Mouse (Mus musculus) forebrain, embryonic 15.5 days (tissue): ENCODE results near the gene Gnl1. TPM values are rescaled to one million over a fixed set of nuclear protein-coding genes. Genes with fewer than 3 reads are reported as not detected.
"Not testable (repeated sequence)": the region's sequence is repeated elsewhere in the genome, so short reads cannot be mapped to it uniquely, and the experiment has no call there.

Source experiments
- ATAC-seq: fragments of 200-750 bp; cut with Nextera tagmentation; replicated peaks from 2 replicates; pipeline ENCODE4 v1.8.0; 2017; ENCODE audit warnings: mild to moderate bottlenecking, moderate TSS enrichment, moderate library complexity
- H3K27ac ChIP-seq: fragments of 300-500 bp; sonication (generic); replicated peaks from 2 replicates; pipeline ENCODE4 v1.5.1; 2015; ENCODE audit warnings: mild to moderate bottlenecking, inconsistent platforms
- H3K27me3 ChIP-seq: fragments of 300-500 bp; sonication (generic); 2 replicates; pipeline ENCODE4 v1.6.1; 2015; ENCODE audit warnings: inconsistent platforms
- H3K36me3 ChIP-seq: fragments of 300-500 bp; sonication (generic); 2 replicates; pipeline ENCODE4 v1.6.1; 2015; ENCODE audit warnings: mild to moderate bottlenecking, inconsistent platforms
- H3K4me1 ChIP-seq: fragments of 300-500 bp; sonication (generic); 2 replicates; pipeline ENCODE4 v1.6.1; 2015; ENCODE audit warnings: inconsistent platforms
- H3K4me2 ChIP-seq: fragments of 300-500 bp; sonication (generic); replicated peaks from 2 replicates; pipeline ENCODE4 v1.6.1; 2015; ENCODE audit warnings: mild to moderate bottlenecking, inconsistent platforms
- H3K4me3 ChIP-seq: fragments of 300-500 bp; sonication (generic); 2 replicates; pipeline ENCODE4 v1.5.1; 2015; ENCODE audit warnings: mild to moderate bottlenecking, inconsistent platforms
- H3K9ac ChIP-seq: fragments of 300-500 bp; sonication (generic); replicated peaks from 2 replicates; pipeline ENCODE4 v1.6.1; 2015; ENCODE audit warnings: mild to moderate bottlenecking, inconsistent platforms
- H3K9me3 ChIP-seq: fragments of 300-500 bp; sonication (generic); 2 replicates; pipeline ENCODE4 v1.6.1; 2016; ENCODE audit warnings: inconsistent platforms
- WGBS: fragments of 180-500 bp; shearing (Covaris S2); methylation state at CpG from one replicate; pipeline ENCODE4 v1.1.7; 2015; ENCODE audit warnings: mixed read lengths; 5-methylcytosine and 5-hydroxymethylcytosine counted together
- microRNA counts: library from miRNA; unstranded; fragments of <30 nt; microRNA quantifications from one replicate; lab custom pipeline; 2016
- microRNA-seq: library from miRNA; unstranded; fragments of <30 nt; microRNA quantifications from one replicate; pipeline ENCODE4, GENCODE M21; 2016
- polyA plus RNA-seq: library from polyadenylated mRNA; unstranded; fragments of >200 nt; fragmentation: Nextera tagmentation; extraction: Ambion mirVana; gene quantifications from 2 replicates; pipeline ENCODE4 v1.2.1, GENCODE M21; 2015

Gene Gnl1
- polyA plus RNA-seq, 1 experiment from 2014 or later, result 59.2 TPM

- Histone ChIP-seq H3K4me3 (peak overlapping the region; percentile 49), H3K4me1 (0 out of 2 replicates have a peak, but pooled peaks cover 13% of the 10 kb centered on the region), H3K9ac (0 out of 2 replicates have a peak overlapping the region, but pooled peaks have one; percentile 4), H3K4me2 (peak overlapping the region; percentile 93)
- H3K27ac ChIP-seq, H3K36me3 ChIP-seq, H3K9me3 ChIP-seq, H3K27me3 ChIP-seq: not testable (repeated sequence)
- 43% methylated on average over 8 of the region's 8 CpGs for WGBS
- peak; percentile 15; the same call in 1 of the 2 replicates for ATAC-seq
Measured at GRCm38 (mm10) chr17:36030703-36031582, 51.3 kb downstream of the Gnl1 start.

DNA sequence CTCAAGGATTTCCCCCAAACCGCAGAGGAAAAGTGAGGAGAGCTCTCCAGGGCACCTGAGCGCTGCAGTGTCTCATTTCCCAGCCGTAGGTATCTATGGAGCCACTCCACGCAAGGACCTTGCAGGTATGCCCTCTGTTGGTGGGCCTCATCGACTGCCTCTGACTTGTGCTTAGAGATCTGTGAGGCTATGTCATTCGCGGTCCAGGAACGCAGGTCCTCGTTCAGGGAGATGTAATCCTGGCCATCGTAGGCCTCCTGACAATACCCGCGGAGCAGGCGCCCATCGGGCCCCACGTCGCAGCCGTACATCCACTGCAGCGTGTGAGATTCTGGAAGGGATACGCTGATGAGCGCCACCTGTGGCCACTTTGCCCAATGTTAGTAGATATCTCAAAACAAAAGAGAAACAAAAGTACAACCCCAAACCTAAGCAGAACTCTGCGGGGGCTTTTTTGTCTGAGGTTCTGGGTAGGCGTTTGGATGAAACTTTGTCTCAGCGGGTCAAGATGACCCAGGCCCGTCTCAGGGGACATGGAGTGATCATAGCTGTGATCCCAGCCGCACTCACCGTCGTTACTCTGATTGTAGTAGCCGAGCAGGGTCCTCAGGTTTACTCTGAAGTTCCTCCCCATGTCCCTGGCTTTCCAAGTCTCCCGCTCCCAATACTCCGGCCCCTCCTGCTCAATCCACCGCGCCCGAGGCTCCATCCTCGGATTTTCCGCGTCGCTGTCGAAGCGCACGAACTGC lies 52.1 kb downstream of the Gnl1 start:
- Histone ChIP-seq H3K4me2 (peak overlapping the region; percentile 93), H3K4me1 (0 out of 2 replicates have a peak, but pooled peaks cover 13% of the 10 kb centered on the region), H3K4me3 (peak overlapping the region; percentile 49), H3K9ac (peak overlapping the region; percentile 47)
- not testable (repeated sequence) for H3K9me3 ChIP-seq, H3K36me3 ChIP-seq, H3K27me3 ChIP-seq, H3K27ac ChIP-seq
- ATAC-seq, result peak; percentile 75
- under 1% methylated on average over 40 of the region's 40 CpGs for WGBS

DNA sequence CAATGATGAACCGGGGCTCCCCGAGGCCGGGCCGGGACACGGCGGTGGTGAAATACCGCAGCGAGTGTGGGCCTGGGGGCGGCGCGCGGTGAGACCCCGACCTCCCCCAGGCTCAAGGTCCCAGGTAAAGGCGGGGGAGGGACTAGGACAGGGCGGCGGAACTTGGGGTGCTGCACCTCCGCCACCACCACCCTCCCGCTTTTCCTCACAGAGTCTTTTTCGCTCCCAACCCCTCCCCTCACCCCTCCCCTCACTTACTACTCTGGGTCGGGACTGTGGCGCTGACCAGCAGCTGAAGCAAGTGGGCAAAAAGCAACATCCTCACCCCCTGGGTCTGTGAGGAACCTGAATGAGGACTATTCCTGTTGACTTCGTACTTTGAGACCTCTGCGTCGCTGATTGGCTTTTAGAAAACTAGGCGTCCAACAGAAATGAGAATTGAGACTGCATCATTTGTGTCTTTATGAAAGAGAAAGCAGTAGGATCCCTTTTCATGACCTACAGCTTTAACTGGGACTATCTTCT lies 52.8 kb downstream of the Gnl1 start, which contains the start of gene H2-T23:
Gene H2-T23 (minus strand): TSS at position 505 of the 525 bp plus-strand sequence.
- not testable (repeated sequence) for H3K36me3 ChIP-seq, H3K27me3 ChIP-seq, H3K27ac ChIP-seq, H3K9me3 ChIP-seq
- Histone ChIP-seq H3K4me1 (0 out of 2 replicates have a peak, but pooled peaks cover 13% of the 10 kb centered on the region), H3K9ac (peak within 1 kb of the TSS; percentile 47), H3K4me2 (peak within 1 kb of the TSS; percentile 93), H3K4me3 (peak within 1 kb of the TSS; percentile 49)
- peak; percentile 36 for ATAC-seq
- under 1% methylated on average over 25 of the region's 25 CpGs for WGBS

DNA sequence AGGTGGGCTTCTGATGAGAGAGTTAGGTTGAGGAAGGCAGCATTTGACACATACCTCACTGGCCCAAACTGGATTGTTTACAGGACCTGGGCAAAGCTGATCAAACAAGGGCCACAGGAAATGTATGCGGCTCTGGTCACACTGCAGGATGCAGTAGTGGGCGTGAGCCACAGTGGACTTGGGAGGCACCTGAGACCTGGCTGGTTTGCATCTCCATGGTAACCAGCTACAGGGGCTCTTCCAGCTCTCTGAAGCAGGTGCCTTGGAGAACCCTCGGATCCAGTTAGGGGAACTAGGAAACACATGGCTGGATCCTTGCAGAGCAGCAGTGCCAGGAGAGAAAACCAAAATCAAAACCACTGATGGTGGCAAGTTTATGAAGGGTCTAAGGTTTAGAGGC lies 54.9 kb downstream of the Gnl1 start:
- not testable (repeated sequence) for H3K9ac ChIP-seq, H3K36me3 ChIP-seq, H3K4me2 ChIP-seq, ATAC-seq, H3K27me3 ChIP-seq, H3K9me3 ChIP-seq, H3K4me3 ChIP-seq, H3K27ac ChIP-seq
- 0 out of 2 replicates have a peak, but pooled peaks cover 13% of the 10 kb centered on the region for H3K4me1 ChIP-seq
- WGBS, result 62% methylated on average over 3 of the region's 3 CpGs

DNA sequence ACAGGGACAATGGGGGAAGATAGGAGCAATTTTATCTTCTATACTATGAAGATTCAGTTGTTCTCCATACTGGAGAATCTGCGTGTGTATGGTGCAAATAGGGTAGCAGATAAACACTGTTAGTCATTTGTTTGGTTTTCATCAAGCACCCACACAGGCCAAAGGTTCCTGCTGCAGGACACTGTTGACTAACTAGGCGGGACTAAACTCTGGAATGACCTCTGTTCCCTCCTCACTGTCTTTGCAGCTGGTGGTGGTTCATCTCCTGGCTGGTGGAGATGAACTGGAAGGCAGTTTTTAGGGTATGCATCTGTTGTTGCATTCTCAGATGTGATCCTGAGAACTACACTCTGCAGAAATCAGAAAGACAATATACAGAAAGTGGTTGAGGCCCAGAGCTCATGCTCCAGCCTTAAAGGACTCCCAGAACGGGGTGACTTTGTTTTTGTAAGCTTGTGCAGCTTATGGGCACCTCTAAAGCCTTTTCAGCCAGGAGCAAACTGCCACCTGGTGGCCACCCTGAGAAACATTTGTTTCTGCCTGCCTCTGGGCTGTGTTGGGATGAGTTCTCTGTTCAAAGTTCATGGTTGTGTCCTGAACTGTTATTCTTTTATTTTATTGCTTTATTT lies 55.5 kb downstream of the Gnl1 start:
- not testable (repeated sequence) for H3K27me3 ChIP-seq, H3K9ac ChIP-seq, H3K36me3 ChIP-seq, H3K9me3 ChIP-seq, H3K4me2 ChIP-seq, ATAC-seq, H3K27ac ChIP-seq, H3K4me3 ChIP-seq
- 36% methylated on average over 3 of the region's 3 CpGs for WGBS
- H3K4me1 ChIP-seq, result 0 out of 2 replicates have a peak, but pooled peaks cover 13% of the 10 kb centered on the region

DNA sequence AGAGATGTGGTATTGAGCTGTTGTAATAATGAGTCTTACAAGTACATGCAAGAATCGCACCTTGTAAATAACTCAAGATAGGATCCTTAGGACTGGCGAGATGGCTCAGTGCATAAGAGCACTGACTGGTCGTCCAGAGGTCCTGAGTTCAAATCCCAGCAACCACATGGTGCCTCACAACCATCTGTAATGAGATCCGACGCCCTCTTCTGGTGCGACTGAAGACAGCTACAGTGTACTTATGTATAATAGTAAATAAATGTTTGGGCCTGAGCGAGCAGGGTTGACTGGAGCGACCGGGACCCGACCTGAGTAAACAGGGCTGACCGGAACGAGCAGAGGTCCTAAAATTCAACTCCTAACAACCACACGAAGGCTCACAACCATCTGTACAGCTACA lies 56.5 kb downstream of the Gnl1 start:
- not testable (repeated sequence) for H3K9me3 ChIP-seq, H3K9ac ChIP-seq, H3K36me3 ChIP-seq, ATAC-seq, H3K27me3 ChIP-seq, H3K4me2 ChIP-seq, H3K27ac ChIP-seq, H3K4me3 ChIP-seq
- 93% methylated on average over 13 of the region's 13 CpGs for WGBS
- H3K4me1 ChIP-seq, result 0 out of 2 replicates have a peak, but pooled peaks cover 13% of the 10 kb centered on the region

MicroRNAs within 50 kb of the gene (microRNA counts, 519-probe panel; counts per million panel counts)
- microRNA mmu-miR-877 (lab: Ali Mortazavi, UCI), result 1,996 counts per million, percentile 24 among the panel's probes with 10 or more counts

Small RNAs within 50 kb of the gene (microRNA-seq; reads per million reads assigned to microRNA genes)
- gene Mir877, result 83.7 reads per million, percentile 50 among the genes with 10 or more reads in this experiment

Other genes with a start within 250 kb of the Gnl1 start
- 7.3 and 8.1 TPM in 2 replicates for gene Ier3, start 158.2 kb upstream of the Gnl1 start, polyA plus RNA-seq
- gene Flot1, start 156.6 kb upstream of the Gnl1 start, polyA plus RNA-seq, result 68.3 and 75.1 TPM in 2 replicates
- gene Tubb5, start 141.5 kb upstream of the Gnl1 start, polyA plus RNA-seq, result 1,924 and 1,932 TPM in 2 replicates
- gene Mdc1, start 138.3 kb upstream of the Gnl1 start, polyA plus RNA-seq, result 11.7 TPM in 2 replicates
- 24.5 and 28.3 TPM in 2 replicates for gene Nrm, start 118.5 kb upstream of the Gnl1 start, polyA plus RNA-seq
- 20.8 and 21.9 TPM in 2 replicates for gene Ppp1r18, start 114.3 kb upstream of the Gnl1 start, polyA plus RNA-seq
- gene Dhx16, start 100.0 kb upstream of the Gnl1 start, polyA plus RNA-seq, result 36.3 and 38.0 TPM in 2 replicates
- 37.9 and 41.5 TPM in 2 replicates for gene 2310061I04Rik, start 82.4 kb upstream of the Gnl1 start, polyA plus RNA-seq
- gene Atat1, start 69.8 kb upstream of the Gnl1 start, polyA plus RNA-seq, result 421 and 435 TPM in 2 replicates
- 53.1 and 54.1 TPM in 2 replicates for gene Mrps18b, start 63.5 kb upstream of the Gnl1 start, polyA plus RNA-seq
- 51.5 and 53.9 TPM in 2 replicates for gene Ppp1r10, start 63.4 kb upstream of the Gnl1 start, polyA plus RNA-seq
- 88.3 and 90.3 TPM in 2 replicates for gene Abcf1, start 10.1 kb upstream of the Gnl1 start, polyA plus RNA-seq
- gene Prr3, start 385 bp downstream of the Gnl1 start, polyA plus RNA-seq, result 76.8 and 92.2 TPM in 2 replicates
- gene H2-T24, start 40.7 kb downstream of the Gnl1 start, polyA plus RNA-seq, result 5.4 and 5.8 TPM in 2 replicates
- gene H2-T23, start 53.0 kb downstream of the Gnl1 start, polyA plus RNA-seq, result 6.9 and 7.0 TPM in 2 replicates
- gene H2-T22, start 62.9 kb downstream of the Gnl1 start, polyA plus RNA-seq, result 5.8 and 5.9 TPM in 2 replicates
- gene Gm6034, start 63.1 kb downstream of the Gnl1 start, polyA plus RNA-seq, result not detected in 2 replicates
- not detected in 2 replicates for gene Gm11127, start 78.5 kb downstream of the Gnl1 start, polyA plus RNA-seq
- gene Gm19684, start 141.8 kb downstream of the Gnl1 start, polyA plus RNA-seq, result not detected in 2 replicates
- gene Gm7030, start 149.6 kb downstream of the Gnl1 start, polyA plus RNA-seq, result not detected in 2 replicates
- not detected in 2 replicates for gene Gm8909, start 188.7 kb downstream of the Gnl1 start, polyA plus RNA-seq
- gene H2-T3, start 210.4 kb downstream of the Gnl1 start, polyA plus RNA-seq, result not detected in 2 replicates